Mouse (Mus musculus): Measurements from ENCODE around the gene Cnppd1.

DNA sequence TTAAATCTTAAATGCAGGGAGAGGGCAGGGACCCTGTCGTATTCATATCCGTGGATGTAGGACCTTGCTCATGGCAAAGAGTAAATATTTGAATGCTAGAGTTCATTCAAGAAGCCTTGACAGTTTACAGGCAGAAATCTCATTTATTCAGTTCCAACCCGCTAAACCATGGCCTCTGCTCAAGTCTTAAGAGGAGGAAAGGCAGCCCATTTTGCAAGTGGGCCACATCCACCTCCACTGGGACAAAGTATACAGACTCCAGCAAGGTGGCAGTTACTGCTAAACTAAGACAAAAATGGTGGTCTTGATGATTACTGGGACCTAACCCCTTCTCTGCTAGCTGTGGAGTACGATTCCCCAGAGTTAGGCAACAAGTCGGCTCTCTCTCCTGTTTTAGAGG, 17.1 kb downstream of the Cnppd1 start:
- TF ChIP-seq POLR2A (IDR thresholded peaks at IDR 0.05; ENCODE audit: control insufficient read depth, low read depth, low read length), result no peak
- no peak for TF ChIP-seq CTCF (IDR thresholded peaks at IDR 0.05; ENCODE audit: control insufficient read depth, insufficient read depth, insufficient replicate concordance, low read depth, low read length)
